Mouse (Mus musculus) A20 (cell line): ENCODE measurements around the gene Dhrs2.
A peak's percentile ranks its signal among the peaks of the same experiment; 100 is the strongest.

Experiments
- DNase-seq: peaks from one replicate; pipeline ENCODE4 v3.0.0-alpha.2; 2011; ENCODE audit warnings: low read depth, low spot score

Gene Dhrs2

GRCm38 (mm10) chr14:55248284-55248683, 26.5 kb downstream of the Dhrs2 start:
- no peak for DNase-seq

GRCm38 (mm10) chr14:55253580-55253979, 31.8 kb downstream of the Dhrs2 start:
- no peak for DNase-seq

GRCm38 (mm10) chr14:55255443-55255842, 33.6 kb downstream of the Dhrs2 start:
- DNase-seq, result no peak

GRCm38 (mm10) chr14:55271158-55271557, 49.4 kb downstream of the Dhrs2 start:
- DNase-seq, result peak; percentile 65

GRCm38 (mm10) chr14:55273023-55273422, 51.2 kb downstream of the Dhrs2 start:
- DNase-seq, result no peak

- no peak for DNase-seq
Measured at GRCm38 (mm10) chr14:55274810-55275209, 53.0 kb downstream of the Dhrs2 start.

GRCm38 (mm10) chr14:55279322-55280069, 57.7 kb downstream of the Dhrs2 start:
- peak; percentile 93 for DNase-seq
